Mouse (Mus musculus): ENCODE data around the gene 4921524J17Rik.

The 4921524J17Rik gene

GRCm38 (mm10) chr8:85380824-85381209 lies 51.8 kb downstream of the 4921524J17Rik start:
- DNase-seq (ENCODE audit: low spot score), result peak; percentile 84

GRCm38 (mm10) chr8:85380123-85380823 lies 52.4 kb downstream of the 4921524J17Rik start:
- DNase-seq (ENCODE audit: low spot score), result peak; percentile 52

GRCm38 (mm10) chr8:85379142-85379781 lies 53.4 kb downstream of the 4921524J17Rik start:
- DNase-seq (ENCODE audit: low spot score), result peak; percentile 84

GRCm38 (mm10) chr8:85376516-85376915 lies 56.1 kb downstream of the 4921524J17Rik start:
- DNase-seq (ENCODE audit: low spot score), result no peak

- no peak for DNase-seq (ENCODE audit: low spot score)
Observed at GRCm38 (mm10) chr8:85374286-85374685, 58.3 kb downstream of the 4921524J17Rik start.

GRCm38 (mm10) chr8:85373435-85374039 lies 59.1 kb downstream of the 4921524J17Rik start:
- DNase-seq (ENCODE audit: low spot score), result no peak

- no peak for DNase-seq (ENCODE audit: low spot score)
Observed at GRCm38 (mm10) chr8:85372465-85372839, 60.2 kb downstream of the 4921524J17Rik start.

GRCm38 (mm10) chr8:85371736-85372464 lies 60.7 kb downstream of the 4921524J17Rik start:
- no peak for DNase-seq (ENCODE audit: low spot score)

GRCm38 (mm10) chr8:85365176-85365575 lies 67.5 kb downstream of the 4921524J17Rik start:
- DNase-seq (ENCODE audit: low spot score), result no peak

GRCm38 (mm10) chr8:85364628-85365027 lies 68.0 kb downstream of the 4921524J17Rik start:
- DNase-seq (ENCODE audit: low spot score), result no peak

GRCm38 (mm10) chr8:85363406-85363805 lies 69.2 kb downstream of the 4921524J17Rik start:
- DNase-seq (ENCODE audit: low spot score), result peak; percentile 51

- no peak for DNase-seq (ENCODE audit: low spot score)
Observed at GRCm38 (mm10) chr8:85362211-85362610, 70.4 kb downstream of the 4921524J17Rik start.

Measured in c-Kit-positive CD71-positive TER-119-positive erythroid progenitor cells, embryonic 14.5 days (primary cell).